Mouse (Mus musculus): ENCODE results near the gene Gm4763.
"Not testable (repeated sequence)": the region's sequence is repeated elsewhere in the genome, so short reads cannot be mapped to it uniquely, and the experiment has no call there.

The Gm4763 gene

DNA sequence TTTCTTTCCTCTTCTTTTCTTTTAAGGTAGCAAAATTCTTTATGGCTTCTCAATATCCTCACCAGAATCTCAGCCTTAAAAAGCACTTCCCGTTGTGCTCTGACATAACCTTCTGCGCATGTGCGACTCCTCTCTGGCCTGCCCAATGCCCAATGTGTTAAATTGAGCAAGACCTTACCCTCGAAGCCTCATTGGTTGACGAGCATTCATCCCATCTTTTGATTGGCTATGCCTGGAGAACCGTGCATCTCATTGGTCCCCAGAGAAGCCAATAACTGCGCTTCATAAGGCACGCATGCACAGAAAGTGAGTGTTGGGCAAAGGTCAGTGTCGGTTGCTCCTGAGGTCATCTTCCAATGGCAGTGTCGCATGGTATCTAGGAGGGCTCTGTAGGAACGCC is at the start of gene Gm4763:
Gene Gm4763, minus strand, starts transcription at position 101 of the 400 bp plus-strand sequence.
- DNase-seq (ENCODE audit: low spot score) = not testable (repeated sequence)

DNA sequence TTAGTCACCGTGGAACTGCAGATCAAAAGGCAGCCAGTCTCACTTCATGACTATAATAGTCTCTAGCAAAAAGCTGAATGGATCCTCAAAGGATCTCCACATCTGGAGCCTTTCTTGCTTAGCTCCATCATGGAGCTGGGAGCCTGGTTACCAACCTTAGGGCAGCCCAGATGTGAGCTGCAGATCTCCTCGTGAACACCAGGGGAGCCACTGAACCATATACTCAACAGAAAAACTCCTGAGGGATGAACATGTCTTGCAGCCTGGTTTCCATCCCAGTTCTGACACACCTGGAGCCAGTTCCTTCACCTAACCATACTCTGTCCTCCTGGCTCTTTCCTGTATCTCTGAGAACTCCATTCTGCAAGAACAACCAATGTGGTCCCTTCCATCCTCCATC is 49.4 kb upstream of the Gm4763 start:
- no peak for DNase-seq (ENCODE audit: low spot score)

DNA sequence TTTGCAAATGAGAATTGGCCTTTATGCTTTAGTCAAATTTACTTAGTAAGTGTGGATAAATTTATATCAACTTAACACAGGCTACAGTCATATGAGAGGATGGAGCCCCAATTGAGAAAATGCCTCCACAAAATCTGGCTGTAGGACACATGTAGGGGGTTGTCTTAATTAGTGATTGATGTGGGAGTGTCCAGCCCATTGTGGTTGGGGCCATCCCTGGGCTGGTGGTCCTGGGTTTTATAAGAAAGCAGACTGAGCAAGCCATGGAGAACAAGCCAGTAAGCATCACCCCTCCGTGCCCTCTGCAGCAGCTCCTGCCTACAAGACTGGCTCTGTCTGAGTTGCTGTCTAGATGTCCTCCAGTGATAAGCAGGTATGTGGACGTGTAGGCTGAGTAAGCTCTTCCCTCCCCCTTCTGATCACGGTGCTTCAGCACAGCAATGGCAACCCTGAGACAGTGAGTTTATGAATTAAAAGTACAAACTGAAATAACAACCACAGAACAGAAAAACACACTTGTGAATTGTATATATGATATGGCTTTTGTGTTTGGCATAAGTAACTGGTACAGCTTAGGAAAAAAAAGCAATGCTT is 47.3 kb upstream of the Gm4763 start:
- no peak for DNase-seq (ENCODE audit: low spot score)

DNA sequence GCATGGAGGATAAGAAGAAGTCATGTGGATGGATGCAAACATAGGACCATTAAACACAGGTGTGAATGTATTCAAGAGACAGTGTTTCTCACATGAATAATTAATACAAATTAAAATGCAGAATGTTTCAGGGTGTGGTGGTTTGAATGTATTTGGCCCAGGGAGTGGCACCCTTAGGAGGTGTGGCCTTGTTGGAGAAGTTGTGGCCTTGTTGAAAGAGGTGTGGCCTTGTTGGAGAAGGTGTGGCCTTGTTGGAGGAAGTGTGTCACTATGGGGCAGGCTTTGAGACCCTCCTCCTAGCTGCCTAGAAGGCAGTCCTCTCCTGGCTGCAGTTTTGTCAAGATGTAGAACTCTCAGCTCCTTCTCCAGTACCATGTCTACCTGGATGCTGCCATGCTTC is 44.7 kb upstream of the Gm4763 start:
- DNase-seq (ENCODE audit: low spot score) = no peak

DNA sequence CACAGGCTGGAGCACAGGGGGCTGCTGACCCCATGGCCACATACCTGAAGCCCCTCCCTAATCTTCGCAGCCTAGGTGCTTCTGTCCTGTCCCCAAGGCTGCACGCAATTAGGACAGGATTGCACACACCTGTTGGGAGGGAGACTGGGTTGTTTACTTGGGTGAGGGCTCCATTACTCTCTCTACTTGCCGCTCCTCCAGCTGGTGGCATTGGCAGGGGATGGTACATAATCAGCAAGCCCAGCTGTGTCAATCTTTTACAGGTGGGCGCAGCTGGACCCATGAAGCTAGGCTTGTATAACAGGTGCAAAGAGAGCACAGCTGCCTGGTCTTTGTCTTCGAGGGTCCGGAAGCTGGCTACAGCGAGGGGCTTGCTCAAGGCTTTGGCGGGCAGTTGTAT is 35.9 kb upstream of the Gm4763 start:
- DNase-seq (ENCODE audit: low spot score) = no peak

DNA sequence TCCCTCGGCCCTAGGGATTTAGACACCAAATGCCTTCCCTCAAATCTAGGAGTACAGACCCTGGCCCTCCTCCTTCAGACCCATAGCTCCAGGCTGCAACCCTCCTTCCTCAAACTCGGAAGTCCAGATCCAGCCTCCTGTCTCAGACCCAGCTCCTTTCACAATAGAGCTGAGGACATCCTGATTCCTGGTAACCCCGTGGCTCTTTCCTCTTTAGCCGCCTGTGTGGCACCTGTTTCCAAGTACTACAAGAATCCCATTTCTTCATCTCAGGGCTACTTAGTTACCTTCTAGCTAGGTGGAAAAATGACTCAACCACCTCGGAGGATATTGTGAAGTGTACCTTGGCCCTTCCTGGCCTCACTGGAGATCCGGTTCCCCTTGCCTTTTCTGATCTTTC is 34.5 kb upstream of the Gm4763 start:
- no peak for DNase-seq (ENCODE audit: low spot score)

DNA sequence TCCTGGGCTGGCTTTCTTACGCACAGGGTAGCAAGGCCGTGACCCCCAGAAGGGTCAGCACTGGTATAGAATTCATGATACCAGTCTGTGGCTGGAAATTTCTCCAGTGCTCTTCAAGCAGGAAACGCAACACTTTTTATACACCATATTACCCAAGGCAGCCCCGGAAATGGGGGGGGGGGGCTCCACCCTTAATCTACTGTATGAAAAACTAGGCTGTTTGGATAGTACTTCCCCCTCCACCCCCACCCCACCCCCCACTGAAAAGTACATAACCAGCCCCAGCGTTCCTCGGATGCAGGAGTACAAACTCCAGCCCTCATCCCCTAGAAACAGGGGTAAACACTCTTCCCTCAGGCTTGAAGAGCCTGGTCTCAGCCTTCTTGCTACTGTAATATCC is 33.5 kb upstream of the Gm4763 start, which contains the start of gene Cd177:
Gene Cd177, minus strand, starts transcription at position 101 of the 400 bp plus-strand sequence.
- DNase-seq (ENCODE audit: low spot score) = no peak

DNA sequence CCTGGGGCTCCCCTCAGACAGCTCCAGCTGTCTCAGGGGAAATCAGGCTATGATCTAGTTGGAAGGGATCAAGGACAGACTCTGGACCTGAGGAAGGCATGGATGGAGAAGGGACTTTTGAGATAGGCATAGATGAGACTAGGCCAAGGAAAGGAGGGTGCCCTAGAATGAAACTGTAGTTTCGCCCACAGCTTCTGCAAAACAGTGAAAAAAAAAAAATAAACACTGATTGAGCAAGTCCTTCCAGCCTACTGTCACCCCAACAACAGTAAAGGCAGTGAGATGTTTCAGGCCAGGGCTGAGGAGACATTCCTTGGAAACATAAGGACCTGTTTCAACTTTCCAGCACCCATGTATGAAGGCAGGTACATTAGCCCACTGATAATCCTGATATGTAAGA is 31.8 kb upstream of the Gm4763 start:
- no peak for DNase-seq (ENCODE audit: low spot score)

DNA sequence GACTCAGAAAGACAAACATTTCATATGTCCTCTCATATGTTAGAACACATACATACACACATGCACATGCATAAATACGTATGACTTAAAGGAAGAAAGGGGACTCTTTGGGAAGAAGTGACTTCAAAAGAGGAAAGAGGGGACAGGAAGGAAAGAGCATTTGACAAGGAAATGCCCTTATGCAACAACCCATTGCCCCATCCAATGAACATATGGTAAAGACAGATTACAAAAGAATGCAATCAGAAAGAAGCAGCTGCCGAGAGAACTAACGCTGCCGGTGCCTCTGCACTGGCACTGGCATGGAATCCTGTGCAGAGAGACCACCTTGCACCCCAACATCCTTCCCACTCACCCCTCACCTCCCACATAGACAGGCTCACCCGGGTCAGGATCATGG is 26.8 kb upstream of the Gm4763 start:
- DNase-seq (ENCODE audit: low spot score) = no peak

DNA sequence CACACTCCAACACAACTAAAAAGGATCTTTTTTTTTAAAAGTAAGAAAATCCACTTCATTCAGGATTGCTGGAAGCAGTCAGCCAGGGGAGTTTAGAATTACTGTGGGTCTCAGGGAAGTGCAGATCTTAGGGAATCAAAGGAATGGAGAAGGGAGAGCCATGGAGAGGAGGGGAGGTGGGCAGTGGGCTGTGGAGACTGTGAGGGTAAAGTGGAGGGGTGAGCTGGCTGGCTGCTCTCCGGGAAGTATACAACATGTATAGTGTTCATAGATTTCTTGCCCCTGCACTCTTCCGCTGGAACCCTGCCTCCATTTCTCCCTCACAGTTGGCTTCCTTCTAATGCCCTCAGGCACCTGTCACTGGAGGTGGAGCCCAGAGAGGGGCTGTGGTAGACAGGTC is 24.9 kb upstream of the Gm4763 start:
- no peak for DNase-seq (ENCODE audit: low spot score)

DNA sequence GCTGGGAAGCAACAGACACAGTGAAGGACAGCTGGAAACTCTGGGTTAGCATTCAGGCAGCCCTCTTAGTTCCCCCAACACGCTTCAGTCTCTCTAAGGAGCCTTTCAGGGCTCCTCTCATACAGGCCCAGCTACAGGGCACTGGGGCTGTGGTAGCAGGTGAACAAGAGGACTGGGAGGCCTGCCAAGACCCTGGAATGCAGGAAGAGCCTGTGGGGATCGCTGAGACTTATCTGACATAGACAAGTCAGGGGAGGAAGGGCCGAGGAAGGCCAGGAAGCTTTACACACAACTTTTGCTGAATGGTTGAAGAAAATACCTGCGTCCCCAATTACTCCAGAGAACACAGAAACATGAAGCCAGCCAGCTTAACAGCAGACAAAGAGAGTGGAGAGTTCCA is 24.0 kb upstream of the Gm4763 start:
- no peak for DNase-seq (ENCODE audit: low spot score)

DNA sequence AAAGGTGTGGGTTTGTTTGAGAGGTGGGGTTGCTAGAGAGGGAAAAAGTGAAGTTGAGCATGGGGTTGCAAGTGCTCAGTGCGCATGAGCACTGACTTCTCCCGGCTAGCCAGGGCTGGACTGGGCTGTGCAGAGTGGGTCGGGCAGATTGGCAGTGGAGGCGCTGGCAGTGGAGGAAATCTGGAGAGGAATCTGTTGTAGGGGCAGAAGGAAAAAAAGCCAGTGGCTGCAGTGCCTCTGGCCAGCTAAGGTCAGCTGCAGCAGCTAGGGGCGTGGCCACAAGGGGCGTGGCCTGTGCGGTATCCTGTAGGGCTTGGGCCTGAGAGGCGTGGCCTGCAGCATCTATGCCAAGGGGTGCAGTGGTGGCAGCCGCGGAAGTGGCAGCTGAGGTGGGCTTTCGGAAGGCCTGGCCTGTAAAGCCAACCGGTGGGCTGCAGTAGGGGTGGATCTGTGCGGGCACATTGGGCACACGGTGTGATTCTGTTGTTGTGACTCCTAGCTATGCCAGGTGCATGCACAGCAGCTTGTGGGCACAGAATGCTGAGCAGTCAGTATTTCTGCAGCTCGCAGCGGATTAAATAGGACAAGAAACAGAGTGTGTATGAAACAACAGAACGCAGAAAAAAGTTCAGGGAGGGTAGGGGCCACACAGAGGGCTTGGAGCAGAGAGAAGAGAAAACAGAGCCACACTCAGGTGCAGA is 9.4 kb upstream of the Gm4763 start:
- DNase-seq (ENCODE audit: low spot score) = peak; percentile 2

DNA sequence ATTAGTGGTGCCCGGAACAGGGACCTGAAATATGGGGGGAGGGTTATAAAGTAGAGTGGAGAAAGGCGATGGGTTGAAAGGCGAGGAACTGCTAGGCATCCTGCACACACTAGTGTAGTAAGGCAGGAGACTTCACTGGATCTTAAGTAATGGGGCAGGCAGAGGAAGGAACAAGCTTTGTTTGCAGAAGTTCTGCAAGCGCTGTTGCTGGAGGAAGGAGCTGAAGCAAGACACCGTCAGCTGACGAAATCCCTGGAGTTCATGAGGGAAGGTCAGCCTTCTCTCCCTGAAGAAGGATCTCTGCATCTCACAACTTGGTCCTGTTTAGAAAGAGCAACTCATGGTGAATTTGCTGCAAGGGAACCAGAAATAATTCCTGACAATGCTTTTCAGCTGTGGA is 11.7 kb downstream of the Gm4763 start:
- no peak for DNase-seq (ENCODE audit: low spot score)

DNA sequence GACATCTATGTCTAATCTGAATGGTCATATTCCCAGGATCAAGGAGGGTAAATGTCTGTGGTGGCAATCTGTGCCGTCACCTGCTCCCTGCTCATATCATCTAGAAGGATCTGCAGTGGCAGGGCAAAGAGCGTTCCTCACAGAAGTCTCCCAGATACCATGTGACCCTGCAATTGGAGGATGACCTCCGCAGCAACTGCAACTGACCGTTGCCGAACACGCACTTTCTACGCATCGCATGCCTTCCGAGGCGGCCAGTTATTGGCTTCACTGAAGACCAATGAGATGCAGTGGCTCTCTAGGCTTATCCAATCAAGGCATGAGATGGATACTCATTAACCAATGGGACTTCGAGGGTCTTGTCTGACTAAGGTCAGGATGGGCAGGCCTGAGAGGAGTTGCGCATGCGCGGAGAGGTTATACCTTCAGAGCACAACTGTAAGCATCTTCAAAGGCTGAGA is 17.8 kb downstream of the Gm4763 start, which contains the start of gene BC049730:
Gene BC049730, plus strand, starts transcription at position 411 of the 461 bp plus-strand sequence.
- no peak for DNase-seq (ENCODE audit: low spot score)

DNA sequence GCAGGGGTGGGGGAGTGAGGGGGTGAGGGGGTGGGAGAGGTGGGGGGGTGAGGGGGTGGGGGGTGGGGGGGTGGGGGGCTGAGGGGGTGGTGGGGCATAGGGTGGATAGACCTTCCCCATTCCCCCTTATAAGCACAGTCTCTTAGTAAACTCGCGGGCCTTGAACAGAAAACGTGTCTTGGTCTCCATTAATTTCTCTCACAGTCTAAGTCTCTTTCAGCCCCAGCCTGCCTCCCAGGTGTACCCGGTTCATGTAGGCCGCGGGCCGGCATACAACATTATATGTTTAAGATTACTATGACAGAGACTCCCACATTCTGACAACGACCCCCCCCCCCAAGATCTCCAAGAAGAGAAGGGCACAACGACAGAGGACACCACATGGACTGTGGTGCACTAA is 23.9 kb downstream of the Gm4763 start:
- DNase-seq (ENCODE audit: low spot score) = not testable (repeated sequence)

DNA sequence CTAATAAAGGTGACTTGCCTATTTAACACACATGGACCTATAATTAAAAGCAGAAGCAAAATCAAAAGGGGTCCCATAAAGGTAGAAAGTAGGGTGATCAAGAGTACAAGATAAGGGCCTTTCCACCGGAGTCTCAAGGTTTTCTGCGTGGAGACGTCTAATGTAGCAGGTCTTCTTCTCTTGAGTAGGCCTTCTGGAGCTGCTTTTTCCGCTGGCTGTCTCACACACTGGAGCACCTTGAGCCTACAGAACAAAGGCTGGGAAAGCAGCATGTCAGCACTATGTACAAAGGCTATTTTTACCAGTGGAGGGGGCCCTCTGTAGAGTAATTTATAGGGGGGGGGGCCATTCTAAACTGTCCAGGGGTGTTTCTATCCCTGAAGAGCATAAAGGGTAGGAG is 28.8 kb downstream of the Gm4763 start:
- not testable (repeated sequence) for DNase-seq (ENCODE audit: low spot score)

DNA sequence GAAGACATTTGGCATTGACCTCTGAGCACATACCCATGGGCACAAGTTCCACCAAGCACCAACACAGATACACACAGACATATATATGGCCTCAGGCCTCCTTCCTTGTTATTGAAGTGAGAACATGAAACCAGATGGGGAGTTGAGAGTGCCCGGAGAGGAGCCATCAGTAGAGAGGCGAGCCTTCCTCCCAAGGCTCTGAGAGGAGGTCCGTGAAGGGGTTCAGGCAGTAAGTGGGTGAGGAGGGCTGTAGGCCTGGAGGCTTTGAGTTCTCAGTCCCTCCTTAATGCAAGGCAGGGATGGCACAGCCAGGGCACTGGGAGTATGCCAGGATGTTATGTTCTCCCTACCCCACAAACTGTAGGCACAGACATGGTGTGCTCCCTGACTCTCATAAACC is 34.0 kb downstream of the Gm4763 start:
- DNase-seq (ENCODE audit: low spot score) = not testable (repeated sequence)

DNA sequence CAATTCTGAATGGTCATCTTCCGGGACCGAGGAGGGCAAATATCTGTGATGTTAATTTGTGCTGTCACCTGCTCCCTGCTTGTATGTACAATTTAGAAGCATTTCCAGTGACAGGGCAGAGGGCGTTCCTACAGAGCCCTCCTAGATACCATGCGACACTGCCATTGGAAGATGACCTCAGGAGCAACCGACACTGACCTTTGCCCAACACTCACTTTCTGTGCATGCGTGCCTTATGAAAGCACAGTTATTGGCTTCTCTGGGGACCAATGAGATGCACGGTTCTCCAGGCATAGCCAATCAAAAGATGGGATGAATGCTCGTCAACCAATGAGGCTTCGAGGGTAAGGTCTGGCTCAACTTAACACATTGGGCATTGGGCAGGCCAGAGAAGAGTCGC is 39.2 kb downstream of the Gm4763 start:
- DNase-seq (ENCODE audit: low spot score) = not testable (repeated sequence)

DNA sequence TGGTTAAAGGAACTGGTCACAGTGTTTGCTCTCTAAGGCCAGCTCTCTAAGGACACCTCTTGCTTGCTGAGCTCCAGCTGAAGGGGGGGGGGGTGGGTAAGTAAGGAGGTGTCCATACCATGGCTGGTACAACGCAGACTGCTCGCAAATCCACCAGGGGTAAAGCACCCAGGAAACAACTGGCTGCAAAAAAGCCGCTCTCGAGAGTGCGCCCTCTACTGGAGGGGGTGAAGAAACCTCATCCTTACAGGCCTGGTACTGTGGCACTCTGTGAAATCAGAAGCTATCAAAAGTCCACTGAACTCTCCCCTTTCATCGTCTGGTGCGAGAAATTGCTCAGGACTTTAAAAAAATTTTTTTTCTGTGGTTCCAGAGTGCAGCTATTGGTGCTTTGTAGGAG is 42.6 kb downstream of the Gm4763 start:
- not testable (repeated sequence) for DNase-seq (ENCODE audit: low spot score)

DNA sequence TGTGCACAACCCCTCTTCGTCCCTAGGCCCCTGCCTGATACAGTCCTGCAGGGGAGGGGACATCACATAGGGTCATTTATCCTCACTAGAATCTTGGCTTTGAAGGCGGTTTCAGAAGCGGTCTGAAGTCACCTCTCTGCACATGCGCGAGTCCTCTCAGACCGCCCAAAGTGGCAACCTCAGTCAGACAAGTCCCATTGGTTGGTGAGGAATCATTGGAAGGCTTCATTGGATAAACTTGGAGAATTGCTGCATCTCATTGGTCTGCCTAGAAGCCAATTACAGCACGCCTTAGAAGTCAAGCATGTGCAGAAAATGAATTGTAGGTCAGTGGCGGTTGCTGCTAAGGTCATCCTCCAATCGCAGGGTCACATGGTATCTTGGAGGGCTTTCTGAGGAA is 50.1 kb downstream of the Gm4763 start, which contains the start of gene Tex101:
Gene Tex101, minus strand, starts transcription at position 101 of the 400 bp plus-strand sequence.
- DNase-seq (ENCODE audit: low spot score) = no peak

DNA sequence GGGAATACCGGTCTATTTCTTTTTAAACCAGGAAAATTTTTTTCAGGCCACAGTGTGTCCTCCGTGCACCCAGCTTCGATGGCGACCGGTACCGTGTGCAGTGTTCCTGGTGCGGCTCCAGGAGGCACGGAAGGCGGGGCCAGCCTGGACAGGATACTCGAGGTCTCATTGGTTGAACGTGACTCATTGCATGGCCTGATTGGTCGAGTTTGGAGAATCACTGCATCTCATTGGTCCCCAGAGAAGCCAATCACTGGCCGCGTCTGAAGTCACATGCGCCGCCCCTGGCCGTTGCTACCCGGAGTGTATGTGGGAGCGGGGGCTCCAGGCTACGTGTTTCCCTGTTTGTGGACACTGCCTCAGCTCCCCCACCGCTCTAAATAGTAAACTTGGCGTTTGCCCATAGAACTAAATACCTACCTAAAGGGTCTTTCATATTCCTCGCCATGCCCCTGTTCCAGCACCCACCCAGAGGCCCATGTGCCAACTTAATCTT is 54.7 kb downstream of the Gm4763 start:
- no peak for DNase-seq (ENCODE audit: low spot score)
